Mouse (Mus musculus) cerebellum, adult 9-10 months (tissue): ENCODE measurements around the gene St6gal1.

Experiments used
- DNase-seq: peaks from one replicate; pipeline ENCODE4 v3.0.0; 2022

St6gal1 gene

DNA sequence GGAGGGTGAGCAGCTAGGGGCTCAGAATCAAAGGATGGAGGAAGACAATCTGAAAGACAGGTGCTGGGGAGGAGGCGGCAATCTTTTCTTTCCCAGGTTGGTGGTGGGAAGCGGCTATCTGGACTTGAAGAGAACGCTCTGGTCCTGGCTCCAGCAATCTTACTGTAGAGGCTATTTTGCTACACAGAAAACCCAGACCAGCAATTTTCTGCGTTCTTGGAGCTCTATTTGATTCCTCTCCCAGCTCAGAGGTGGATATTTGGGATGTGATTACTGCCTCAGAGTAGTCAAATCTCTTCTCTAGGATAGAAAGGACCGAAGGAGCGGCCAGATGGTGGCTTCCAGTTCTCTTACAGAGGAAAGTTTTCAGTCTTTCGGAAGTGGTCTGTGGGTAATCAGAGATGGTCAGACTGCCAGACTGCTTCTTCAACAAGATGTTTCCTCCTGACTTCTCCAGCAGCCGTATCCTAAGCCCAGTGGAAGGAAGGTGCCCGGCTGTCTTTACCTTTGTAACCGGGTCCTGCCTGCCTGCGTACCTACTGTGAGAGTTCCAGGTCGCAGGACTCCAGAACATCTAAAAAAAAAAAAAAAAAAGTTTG lies 570 bp upstream of the St6gal1 start:
- no peak for DNase-seq

- no peak for DNase-seq
Observed at GRCm38 (mm10) chr16:23225069-23225721, 655 bp downstream of the St6gal1 start.

DNA sequence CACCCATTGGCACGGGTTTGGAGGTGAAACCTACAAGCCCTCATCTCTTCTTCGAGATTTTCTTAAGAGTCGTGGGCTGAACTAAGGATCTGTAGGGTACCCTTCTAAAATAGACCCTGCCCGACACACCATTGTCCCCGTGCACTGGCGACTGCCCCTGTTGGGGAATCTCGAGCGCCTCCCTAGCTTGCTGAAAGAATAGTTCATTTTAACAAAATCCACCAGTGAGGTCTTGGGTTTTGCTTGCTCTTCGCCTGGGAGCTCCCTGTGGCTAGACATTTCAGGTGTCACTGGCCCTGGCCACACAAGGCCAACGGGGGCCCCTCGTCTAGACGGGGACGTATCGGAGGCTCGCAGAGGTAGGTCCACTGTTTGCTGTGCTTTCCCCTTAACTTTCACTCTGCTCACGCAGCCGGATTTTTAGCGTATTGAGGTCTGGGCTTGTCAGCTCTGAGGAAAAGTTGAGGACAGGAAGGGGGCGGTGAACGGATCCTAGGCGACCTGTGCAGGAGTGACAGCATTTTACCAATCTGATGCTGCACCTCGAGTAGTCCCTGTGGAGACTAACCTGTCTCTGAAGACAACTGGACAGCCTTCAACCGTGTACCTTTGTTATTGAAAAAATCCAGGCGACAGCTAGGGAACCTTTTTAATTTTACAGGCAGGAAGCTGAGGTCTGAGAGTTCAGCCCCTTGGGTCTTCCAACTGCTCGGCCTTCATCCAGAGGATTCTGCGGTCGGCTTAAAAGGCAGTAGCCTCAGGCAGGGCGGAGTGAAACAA lies 1.5 kb downstream of the St6gal1 start:
- DNase-seq: peak; percentile 15

- peak; percentile 17 for DNase-seq
Observed at GRCm38 (mm10) chr16:23226601-23227351, 2.2 kb downstream of the St6gal1 start.

- no peak for DNase-seq
Observed at GRCm38 (mm10) chr16:23227851-23228250, 3.3 kb downstream of the St6gal1 start.

GRCm38 (mm10) chr16:23228486-23228885 lies 3.9 kb downstream of the St6gal1 start:
- no peak for DNase-seq

DNA sequence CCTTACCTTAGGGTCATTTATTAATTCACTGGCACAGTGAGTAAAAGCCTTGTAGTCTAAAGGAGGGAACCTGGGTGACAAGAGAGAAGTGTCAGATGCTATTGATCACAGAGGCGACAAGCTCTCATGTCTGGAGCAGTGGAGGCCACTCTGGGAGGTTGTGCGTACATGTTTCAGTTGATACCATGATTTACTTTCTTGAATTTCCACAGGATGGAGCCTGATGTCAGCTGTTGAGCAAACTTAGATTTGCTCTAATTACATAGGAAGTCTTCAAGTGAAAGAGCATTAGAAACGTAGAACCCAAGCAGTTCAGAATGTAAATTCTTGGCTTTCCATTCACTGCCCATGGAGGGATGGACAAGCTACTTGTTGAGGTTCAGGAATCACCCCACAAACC lies 5.4 kb downstream of the St6gal1 start:
- no peak for DNase-seq

- DNase-seq: no peak
Observed at GRCm38 (mm10) chr16:23231168-23231567, 6.6 kb downstream of the St6gal1 start.

DNA sequence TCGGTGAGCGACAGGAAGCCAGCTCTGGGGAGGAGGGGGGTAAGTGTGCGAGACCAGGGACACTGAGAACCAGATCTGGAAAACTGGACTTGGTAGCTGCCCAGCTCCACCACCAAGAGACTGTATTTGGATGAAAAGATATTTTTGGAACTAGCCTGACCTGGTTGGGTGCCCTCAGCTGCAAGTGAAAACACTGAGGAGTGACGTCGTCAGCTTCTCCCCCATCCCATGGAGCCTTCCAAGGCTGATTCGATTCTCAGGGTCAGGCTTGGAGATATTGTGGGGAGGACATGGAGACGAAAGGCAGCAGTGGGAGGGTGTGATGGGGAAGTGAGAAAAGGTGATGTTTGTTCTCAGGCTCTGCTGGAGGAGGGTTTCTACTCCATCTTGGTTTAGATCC lies 8.2 kb downstream of the St6gal1 start:
- no peak for DNase-seq

DNA sequence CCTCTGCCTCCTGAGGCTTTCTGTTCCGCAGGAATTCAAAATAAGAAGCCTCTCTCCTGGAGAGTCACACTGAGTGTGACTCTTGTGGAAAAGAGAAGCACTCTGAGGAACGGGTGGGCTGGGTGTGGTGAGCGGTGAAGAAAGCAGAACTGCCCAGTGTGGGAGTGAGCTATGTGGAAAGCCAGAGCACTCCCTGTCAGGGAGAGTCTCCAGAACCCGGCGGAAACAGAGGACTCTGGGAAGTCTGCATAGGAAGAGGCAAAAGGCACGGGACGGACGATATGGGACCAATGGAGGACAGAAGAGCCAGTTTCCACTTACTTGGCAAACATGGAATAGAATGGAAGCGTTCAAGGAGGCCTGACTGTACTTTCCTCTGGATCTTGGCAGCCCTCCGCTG lies 9.0 kb downstream of the St6gal1 start:
- no peak for DNase-seq

- DNase-seq: no peak
Observed at GRCm38 (mm10) chr16:23234557-23234956, 10.0 kb downstream of the St6gal1 start.

GRCm38 (mm10) chr16:23235173-23235694 lies 10.7 kb downstream of the St6gal1 start:
- DNase-seq: no peak

- no peak for DNase-seq
Observed at GRCm38 (mm10) chr16:23239583-23239982, 15.0 kb downstream of the St6gal1 start.

- DNase-seq: peak; percentile 29
Observed at GRCm38 (mm10) chr16:23240049-23240949, 15.8 kb downstream of the St6gal1 start.

DNA sequence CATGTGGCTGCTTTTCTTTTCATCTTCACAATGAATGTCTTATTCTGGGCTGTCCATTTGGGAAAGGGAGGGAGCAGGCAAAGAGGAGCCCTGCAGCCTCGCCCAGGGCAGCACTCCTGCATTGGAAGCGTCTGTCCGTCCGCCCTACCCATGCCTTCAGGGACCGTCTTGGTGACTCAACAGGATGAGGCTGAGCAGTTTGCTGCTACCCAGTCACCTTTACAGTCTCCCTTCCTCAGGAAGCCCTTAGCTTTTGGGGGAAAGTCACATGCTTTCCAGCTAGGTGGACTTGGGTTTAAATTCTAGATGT lies 16.4 kb downstream of the St6gal1 start:
- DNase-seq: no peak

DNA sequence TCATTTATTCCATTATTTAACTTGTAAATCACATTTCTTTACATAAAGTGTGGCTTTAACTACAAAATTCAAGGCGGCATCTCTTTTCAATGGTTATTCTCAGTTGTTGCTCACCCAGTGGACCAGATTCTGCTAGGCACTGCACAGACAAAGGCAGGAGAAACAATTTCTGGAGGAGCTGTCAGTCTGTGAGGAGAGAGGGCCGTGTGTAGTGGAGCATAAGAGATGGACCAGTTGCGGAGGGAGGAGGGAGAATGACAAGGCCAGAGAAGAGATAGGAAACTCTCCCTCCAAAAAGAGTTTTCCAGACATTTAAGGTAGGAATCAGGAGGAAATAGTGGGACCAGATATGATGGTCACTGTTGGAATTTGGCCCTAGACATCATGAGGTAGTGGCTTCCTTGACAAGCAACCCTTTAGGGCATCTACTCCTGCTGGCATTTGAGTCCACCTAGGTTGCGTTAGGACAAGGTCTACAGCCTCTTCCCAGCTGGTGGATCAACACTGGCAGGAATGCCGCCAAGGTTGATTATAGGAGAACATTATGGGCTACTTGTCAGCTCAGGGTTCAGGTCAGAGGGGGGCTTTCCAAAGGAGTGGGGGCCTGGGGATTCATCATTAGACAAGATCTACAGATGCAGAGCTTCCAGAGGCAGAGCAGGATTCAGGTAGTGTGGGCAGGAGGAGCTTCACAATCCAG lies 19.3 kb downstream of the St6gal1 start:
- no peak for DNase-seq

GRCm38 (mm10) chr16:23244486-23244885 lies 19.9 kb downstream of the St6gal1 start:
- no peak for DNase-seq

DNA sequence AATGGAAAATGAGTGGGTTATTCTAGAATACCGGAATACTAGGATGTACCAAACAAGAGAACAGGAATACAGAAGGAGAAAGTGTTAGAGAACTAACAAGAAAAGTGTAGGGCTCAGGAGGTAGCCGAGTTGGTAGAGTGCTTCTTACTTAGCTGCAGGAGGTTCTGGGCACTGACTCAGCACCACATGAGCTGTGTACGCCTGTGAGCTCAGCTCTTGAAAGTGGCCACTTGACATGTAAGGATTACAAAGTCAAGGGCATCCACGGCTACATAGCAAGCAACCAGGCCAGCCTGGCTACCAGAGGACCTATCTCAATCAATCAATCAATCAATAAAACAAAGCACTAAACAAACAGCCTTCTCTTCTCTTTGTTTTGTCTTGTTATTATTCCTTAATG lies 24.7 kb downstream of the St6gal1 start:
- no peak for DNase-seq

DNA sequence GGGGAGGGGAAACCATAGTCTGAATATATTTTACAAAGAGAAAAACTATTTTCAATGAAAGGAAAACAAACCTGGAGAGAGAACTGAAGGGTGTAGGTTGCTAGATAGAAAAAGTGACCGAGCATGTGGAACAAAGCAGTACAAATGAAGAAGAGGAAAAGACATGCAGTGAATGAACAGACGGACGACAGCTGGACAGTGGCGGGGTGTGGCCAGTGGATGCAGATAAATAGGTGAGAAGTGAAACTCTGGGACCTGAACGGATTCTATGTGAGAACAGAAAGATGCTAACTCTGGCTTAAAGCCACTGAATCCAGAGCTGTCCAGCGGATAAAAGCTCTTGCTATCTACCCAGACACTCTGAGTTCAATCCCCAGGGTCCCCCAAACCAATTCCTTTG lies 25.2 kb downstream of the St6gal1 start:
- no peak for DNase-seq

DNA sequence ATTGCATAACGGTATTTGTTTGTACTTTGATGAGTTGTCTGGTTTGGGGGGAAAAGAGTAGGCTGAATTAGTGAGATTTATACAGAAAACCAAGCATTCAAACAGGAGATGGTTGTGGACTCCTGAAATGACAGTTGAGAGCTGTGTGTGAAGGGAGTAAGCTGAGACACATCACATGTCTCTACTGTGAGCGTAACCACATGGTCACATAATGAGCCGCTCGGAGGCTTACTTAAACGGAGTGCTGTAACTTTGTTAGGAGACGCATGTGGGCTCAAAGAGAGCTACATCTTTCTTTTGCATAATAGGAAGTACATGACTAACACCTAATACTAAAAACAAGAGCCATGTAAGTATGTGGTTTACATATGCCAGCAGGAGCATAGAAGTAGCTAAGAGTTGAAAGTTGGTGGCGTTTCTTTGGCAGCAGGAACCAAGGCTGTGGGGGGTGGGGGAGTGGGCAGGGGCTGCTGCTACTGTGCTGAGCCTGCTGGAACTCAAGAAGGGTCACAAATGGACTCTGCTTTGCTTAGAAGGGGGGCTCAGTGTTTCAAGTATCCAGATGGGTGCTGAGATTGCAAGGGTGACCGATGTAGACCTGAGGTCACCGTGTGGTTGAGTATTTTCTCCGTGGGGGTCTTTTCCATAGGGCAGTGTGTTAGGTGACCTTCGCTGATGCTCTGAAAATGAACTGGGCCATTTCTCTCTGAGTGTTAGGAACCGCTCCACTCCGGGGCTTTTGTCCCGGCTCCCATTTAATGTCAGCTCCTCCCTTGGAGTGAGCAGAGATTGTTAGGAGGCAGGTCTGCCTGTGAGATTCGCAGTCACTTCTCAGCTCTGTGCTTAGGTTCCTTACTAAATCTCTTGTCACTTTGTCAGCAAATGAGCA lies 26.3 kb downstream of the St6gal1 start:
- DNase-seq: no peak

DNA sequence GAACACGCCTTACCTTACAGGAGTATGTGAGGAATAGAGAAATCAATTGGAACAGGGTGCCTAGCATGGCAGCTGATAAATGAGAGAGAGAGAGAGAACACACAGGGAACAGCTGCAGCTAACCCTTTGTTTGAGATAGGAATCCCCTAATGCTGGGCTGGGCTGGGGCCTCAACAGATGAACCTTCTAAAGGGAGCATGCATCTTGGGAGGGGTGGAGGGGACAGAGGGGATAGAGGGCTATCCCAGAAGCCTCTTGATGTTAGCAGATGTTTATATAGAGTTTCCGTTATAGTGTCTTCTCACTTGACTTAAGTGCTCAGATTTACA lies 26.9 kb downstream of the St6gal1 start:
- no peak for DNase-seq
